Mouse (Mus musculus): Measurements from ENCODE around the gene Tpgs1. TPM values are rescaled to one million over a fixed set of nuclear protein-coding genes. Genes with fewer than 3 reads are reported as not detected.

Tpgs1 gene
- polyA plus RNA-seq, 1 experiment from 2014 or later: 62.4 TPM

- in situ Hi-C loops (cut with MboI; ENCODE audit: low pct_unique_long_range_greater_than_20kb): loop anchor here (10.0 kb wide), 1 partner anchor 1095 kb away; the partner anchor contains the start of gene Ilvbl
- POLR2A ChIA-PET: interaction anchor here (1.4 to 2.2 kb wide), 2 partner anchors 12 to 14 kb away, joined by 6 to 9 read pairs; partner anchors contain the start of gene Cdc34
- no peak for TF ChIP-seq CTCF (IDR thresholded peaks at IDR 0.05)
- peak; percentile 51 for ATAC-seq
- CTCF ChIA-PET: interaction anchor here (0.9 to 2.1 kb wide), 4 partner anchors 8 to 86 kb away, joined by 3 to 7 read pairs (median 5); no protein-coding TSS in a partner anchor
- DNase-seq (ENCODE audit: low read depth, low spot score): no peak
- H3K27me3 ChIP-seq: no peaks in the 10 kb centered on the region
These were observed 448 bp downstream of the Tpgs1 start for GRCm38 (mm10) chr10:79669576-79670057.

GRCm38 (mm10) chr10:79670071-79670888 is 1.1 kb downstream of the Tpgs1 start:
- DNase-seq (ENCODE audit: low read depth, low spot score): no peak
- no peak for ATAC-seq
- TF ChIP-seq CTCF (IDR thresholded peaks at IDR 0.05): no peak
- H3K27me3 ChIP-seq: no peaks in the 10 kb centered on the region
- in situ Hi-C loops (cut with MboI; ENCODE audit: low pct_unique_long_range_greater_than_20kb): loop anchor here (10.0 kb wide), 1 partner anchor 1095 kb away; the partner anchor contains the start of gene Ilvbl
- CTCF ChIA-PET: interaction anchor here (1.2 to 1.4 kb wide), 2 partner anchors 7 to 14 kb away, joined by 4 to 7 read pairs; no protein-coding TSS in a partner anchor
- POLR2A ChIA-PET: interaction anchor here (1.4 to 2.2 kb wide), 2 partner anchors 11 to 13 kb away, joined by 6 to 9 read pairs; partner anchors contain the start of gene Cdc34

- H3K27me3 ChIP-seq: no peaks in the 10 kb centered on the region
- in situ Hi-C loops (cut with MboI; ENCODE audit: low pct_unique_long_range_greater_than_20kb): loop anchor here (10.0 kb wide), 1 partner anchor 1097 kb away; the partner anchor contains the start of gene Ilvbl
- TF ChIP-seq CTCF (IDR thresholded peaks at IDR 0.05): no peak
- ChIA-PET CTCF (no interaction called here), POLR2A (interaction anchor here (1.4 kb wide), 1 partner anchor 12 kb away, joined by 6 read pairs; no protein-coding TSS in a partner anchor)
- DNase-seq (ENCODE audit: low read depth, low spot score) (no peak), ATAC-seq (no peak)
These were observed 2.4 kb downstream of the Tpgs1 start for GRCm38 (mm10) chr10:79671396-79672087.

- in situ Hi-C loops (cut with MboI; ENCODE audit: low pct_unique_long_range_greater_than_20kb): loop anchor here (10.0 kb wide), 1 partner anchor 1097 kb away; the partner anchor contains the start of gene Ilvbl
- no peak for TF ChIP-seq CTCF (IDR thresholded peaks at IDR 0.05)
- ChIA-PET CTCF (no interaction called here), POLR2A (no interaction called here)
- no peaks in the 10 kb centered on the region for H3K27me3 ChIP-seq
- DNase-seq (ENCODE audit: low read depth, low spot score): no peak
- no peak for ATAC-seq
These were observed 2.9 kb downstream of the Tpgs1 start for GRCm38 (mm10) chr10:79672088-79672455.

- no peak for TF ChIP-seq CTCF (IDR thresholded peaks at IDR 0.05)
- DNase-seq (ENCODE audit: low read depth, low spot score) (no peak), ATAC-seq (no peak)
- H3K27me3 ChIP-seq: no peaks in the 10 kb centered on the region
- in situ Hi-C loops (cut with MboI; ENCODE audit: low pct_unique_long_range_greater_than_20kb): loop anchor here (10.0 kb wide), 1 partner anchor 1098 kb away; the partner anchor contains the start of gene Ilvbl
- POLR2A ChIA-PET: no interaction called here
- CTCF ChIA-PET: no interaction called here
These were observed 3.9 kb downstream of the Tpgs1 start for GRCm38 (mm10) chr10:79673054-79673453.

- DNase-seq (ENCODE audit: low read depth, low spot score) (no peak), ATAC-seq (no peak)
- in situ Hi-C loops (cut with MboI; ENCODE audit: low pct_unique_long_range_greater_than_20kb): loop anchor here (10.0 kb wide), 1 partner anchor 1101 kb away; the partner anchor contains the start of gene Ilvbl
- ChIA-PET CTCF (no interaction called here), POLR2A (no interaction called here)
- no peaks in the 10 kb centered on the region for H3K27me3 ChIP-seq
- TF ChIP-seq CTCF (IDR thresholded peaks at IDR 0.05): no peak
These were observed 6.3 kb downstream of the Tpgs1 start for GRCm38 (mm10) chr10:79675346-79676035.

GRCm38 (mm10) chr10:79680606-79681495 is 11.7 kb downstream of the Tpgs1 start:
- ATAC-seq (no peak), DNase-seq (ENCODE audit: low read depth, low spot score) (no peak)
- ChIA-PET POLR2A (interaction anchor here (1.8 kb wide), 1 partner anchor 11 kb away, joined by 9 read pairs; the partner anchor contains the start of gene Tpgs1), CTCF (no interaction called here)
- TF ChIP-seq CTCF (IDR thresholded peaks at IDR 0.05): no peak
- H3K27me3 ChIP-seq: no peaks in the 10 kb centered on the region
- in situ Hi-C loops (cut with MboI; ENCODE audit: low pct_unique_long_range_greater_than_20kb): no loop called here

GRCm38 (mm10) chr10:79681591-79682245 is 12.5 kb downstream of the Tpgs1 start, which contains the start of gene Cdc34:
TSS of gene Cdc34 (plus strand) at chr10:79682195.
- no peak for TF ChIP-seq CTCF (IDR thresholded peaks at IDR 0.05)
- H3K27me3 ChIP-seq: no peaks in the 10 kb centered on the region
- ChIA-PET POLR2A (interaction anchor here (0.7 to 1.8 kb wide), 3 partner anchors 12 to 23 kb away, joined by 3 to 9 read pairs (median 4); partner anchors contain the start of genes Bsg and Tpgs1), CTCF (no interaction called here)
- in situ Hi-C loops (cut with MboI; ENCODE audit: low pct_unique_long_range_greater_than_20kb): no loop called here
- peak; percentile 93 for DNase-seq (ENCODE audit: low read depth, low spot score)
- peak; percentile 69 for ATAC-seq
